Mouse (Mus musculus) forebrain, embryonic 11.5 days (tissue): ENCODE measurements at regions not wholly inside any gene's neighbourhood (a gene's known extent, or its start where the extent isn't known, plus 50 kb on each side); places are given as distances from the start of the nearest gene placed in this dataset.

Source experiments
- ATAC-seq: fragments of 200-750 bp; cut with Nextera tagmentation; replicated peaks from 2 replicates; pipeline ENCODE4 v1.8.0; 2017; ENCODE audit warnings: moderate TSS enrichment; ENCODE audit not compliant: low FRiP score
- DNase-seq: peaks from one replicate; pipeline ENCODE4 v3.0.0-alpha.2; 2017; ENCODE audit warnings: low spot score
- H3K27ac ChIP-seq: fragments of 300-500 bp; sonication (generic); 2 replicates; pipeline ENCODE4 v1.5.1; 2014; ENCODE audit warnings: low read depth, low read length
- H3K27me3 ChIP-seq: fragments of 300-500 bp; sonication (generic); 2 replicates; pipeline ENCODE4 v1.6.1; 2014; ENCODE audit warnings: mild to moderate bottlenecking, low read length, mixed read lengths; ENCODE audit not compliant: control insufficient read depth, insufficient read depth
- H3K36me3 ChIP-seq: fragments of 300-500 bp; sonication (generic); 2 replicates; pipeline ENCODE4 v1.6.1; 2014; ENCODE audit warnings: mild to moderate bottlenecking, low read length, moderate library complexity, mixed read lengths; ENCODE audit not compliant: control insufficient read depth, insufficient read depth
- H3K4me1 ChIP-seq: fragments of 300-500 bp; sonication (generic); replicated peaks from 2 replicates; pipeline ENCODE4 v1.6.1; 2014; ENCODE audit warnings: low read length, mixed read lengths; ENCODE audit not compliant: control insufficient read depth, insufficient read depth
- H3K4me2 ChIP-seq: fragments of 300-500 bp; sonication (generic); 2 replicates; pipeline ENCODE4 v1.6.1; 2014; ENCODE audit warnings: low read depth, mild to moderate bottlenecking, low read length, moderate library complexity, mixed read lengths; ENCODE audit not compliant: severe bottlenecking
- H3K4me3 ChIP-seq: fragments of 300-500 bp; sonication (generic); 2 replicates; pipeline ENCODE4 v1.5.1; 2014; ENCODE audit warnings: low read depth, low read length
- H3K9ac ChIP-seq: fragments of 300-500 bp; sonication (generic); 2 replicates; pipeline ENCODE4 v1.6.1; 2014; ENCODE audit warnings: low read length
- H3K9me3 ChIP-seq: fragments of 300-500 bp; sonication (generic); 2 replicates; pipeline ENCODE4 v1.6.1; 2016; ENCODE audit warnings: low read length, mixed read lengths; ENCODE audit not compliant: control insufficient read depth
- WGBS: fragments of 180-500 bp; shearing (Covaris S2); extraction: QIAGEN DNeasy Blood & Tissue Kit; methylation state at CpG from one replicate; pipeline ENCODE4 v1.1.7; 2014; 5-methylcytosine and 5-hydroxymethylcytosine counted together

- Histone ChIP-seq H3K4me3 (no peak overlapping the region), H3K4me1 (no peaks in the 10 kb centered on the region), H3K27me3 (no peaks in the 10 kb centered on the region), H3K4me2 (no peak overlapping the region), H3K9ac (no peak overlapping the region), H3K27ac (no peak overlapping the region), H3K36me3 (no peaks in the 10 kb centered on the region), H3K9me3 (no peaks in the 10 kb centered on the region)
- ATAC-seq = no peak
- no peak for DNase-seq
- WGBS = 86% methylated on average over 24 of the region's 24 CpGs
These were observed 327.8 kb upstream of the Nrp1 start for GRCm38 (mm10) chr8:128030335-128031280.

- no peak overlapping the region for H3K4me2 ChIP-seq
- WGBS = 95% methylated on average over 6 of the region's 6 CpGs
- no peaks in the 10 kb centered on the region for H3K36me3 ChIP-seq
- H3K27me3 ChIP-seq = no peaks in the 10 kb centered on the region
- H3K4me1 ChIP-seq = no peaks in the 10 kb centered on the region
- DNase-seq = no peak
- no peak overlapping the region for H3K4me3 ChIP-seq
- H3K27ac ChIP-seq = no peak overlapping the region
- ATAC-seq = no peak
- H3K9ac ChIP-seq = no peak overlapping the region
- H3K9me3 ChIP-seq = no peaks in the 10 kb centered on the region
These were observed 324.3 kb upstream of the Nrp1 start for GRCm38 (mm10) chr8:128034127-128034526.

GRCm38 (mm10) chr8:128035672-128036071 is 322.7 kb upstream of the Nrp1 start:
- Histone ChIP-seq H3K4me3 (no peak overlapping the region), H3K9me3 (no peaks in the 10 kb centered on the region), H3K4me1 (no peaks in the 10 kb centered on the region), H3K27ac (no peak overlapping the region), H3K36me3 (no peaks in the 10 kb centered on the region), H3K27me3 (no peaks in the 10 kb centered on the region), H3K4me2 (no peak overlapping the region), H3K9ac (no peak overlapping the region)
- WGBS = 67% methylated on average over 3 of the region's 3 CpGs
- ATAC-seq (no peak), DNase-seq (no peak)

- Histone ChIP-seq H3K27ac (no peak overlapping the region), H3K4me3 (no peak overlapping the region), H3K4me1 (no peaks in the 10 kb centered on the region), H3K9me3 (no peaks in the 10 kb centered on the region), H3K9ac (no peak overlapping the region), H3K4me2 (no peak overlapping the region), H3K27me3 (no peaks in the 10 kb centered on the region), H3K36me3 (no peaks in the 10 kb centered on the region)
- DNase-seq (no peak), ATAC-seq (no peak)
- whole genome bisulfite sequencing = 83% methylated on average over 6 of the region's 6 CpGs
These were observed 318.9 kb upstream of the Nrp1 start for GRCm38 (mm10) chr8:128039341-128040064.

- Histone ChIP-seq H3K36me3 (no peaks in the 10 kb centered on the region), H3K9me3 (no peaks in the 10 kb centered on the region), H3K27ac (no peak overlapping the region), H3K27me3 (no peaks in the 10 kb centered on the region), H3K9ac (no peak overlapping the region), H3K4me1 (no peaks in the 10 kb centered on the region), H3K4me2 (no peak overlapping the region), H3K4me3 (no peak overlapping the region)
- WGBS = 71% methylated on average over 2 of the region's 2 CpGs
- ATAC-seq (no peak), DNase-seq (no peak)
These were observed 315.5 kb upstream of the Nrp1 start for GRCm38 (mm10) chr8:128042877-128043276.

GRCm38 (mm10) chr8:128043392-128043791 is 315.0 kb upstream of the Nrp1 start:
- Histone ChIP-seq H3K27ac (no peak overlapping the region), H3K4me1 (no peaks in the 10 kb centered on the region), H3K9me3 (no peaks in the 10 kb centered on the region), H3K4me2 (no peak overlapping the region), H3K36me3 (no peaks in the 10 kb centered on the region), H3K9ac (no peak overlapping the region), H3K27me3 (no peaks in the 10 kb centered on the region), H3K4me3 (no peak overlapping the region)
- 73% methylated on average over 4 of the region's 4 CpGs for WGBS
- ATAC-seq = no peak
- DNase-seq = no peak

GRCm38 (mm10) chr8:128056251-128056650 is 302.2 kb upstream of the Nrp1 start:
- Histone ChIP-seq H3K27me3 (no peaks in the 10 kb centered on the region), H3K9me3 (no peaks in the 10 kb centered on the region), H3K4me3 (no peak overlapping the region), H3K9ac (no peak overlapping the region), H3K27ac (no peak overlapping the region), H3K4me2 (no peak overlapping the region), H3K4me1 (no peaks in the 10 kb centered on the region), H3K36me3 (no peaks in the 10 kb centered on the region)
- 90% methylated on average over 8 of the region's 8 CpGs for WGBS
- DNase-seq = no peak
- ATAC-seq = no peak

- Histone ChIP-seq H3K4me1 (no peaks in the 10 kb centered on the region), H3K9ac (no peak overlapping the region), H3K4me3 (no peak overlapping the region), H3K36me3 (no peaks in the 10 kb centered on the region), H3K27ac (no peak overlapping the region), H3K9me3 (no peaks in the 10 kb centered on the region), H3K4me2 (no peak overlapping the region), H3K27me3 (no peaks in the 10 kb centered on the region)
- ATAC-seq = no peak
- no peak for DNase-seq
- 93% methylated on average over 6 of the region's 6 CpGs for WGBS
These were observed 300.6 kb upstream of the Nrp1 start for GRCm38 (mm10) chr8:128057845-128058244.
